ENCODE assay signal across 19 mouse cellular contexts in the genomic region with DNA sequence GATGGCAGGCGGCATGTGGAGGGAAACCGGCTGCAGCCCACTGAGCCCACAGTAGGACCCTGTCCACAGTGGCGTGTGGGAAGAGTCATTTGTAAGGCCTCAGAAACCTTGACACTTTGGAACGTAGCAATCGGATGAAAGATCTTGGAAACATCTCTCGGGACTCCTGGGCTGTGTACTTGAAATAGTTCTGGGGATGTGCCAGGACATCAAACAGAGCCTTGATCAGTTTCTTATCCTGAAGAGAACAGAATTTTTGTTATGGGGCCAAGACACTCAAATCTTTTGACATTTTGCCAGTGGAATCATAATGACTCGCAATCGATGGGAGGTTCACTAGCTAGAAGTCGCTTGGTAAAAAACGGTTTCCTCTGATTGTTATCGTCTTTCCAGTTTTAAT. TPM values are rescaled to one million over a fixed set of nuclear protein-coding genes. Genes with fewer than 3 reads are reported as not detected.
DNase-seq lines count a peak whose midpoint lies in the region; ATAC-seq and TF ChIP-seq lines count a peak whose summit lies in the region.
"Had no signal": no experiment of that assay in that cellular context is flagged by ENCODE, and none has a peak within 500 bp of the region (broad histone marks: within the 10 kb centered on the region; RNA-seq: fewer than 3 reads in every experiment).

No protein-coding gene starts in this region.

- WGBS in lung, postnatal 0 days = 32% methylated on average over 11 of the region's 11 CpGs
- 79% methylated on average over 11 of the region's 11 CpGs for WGBS in liver, embryonic 12.5 days (ENCODE audit: insufficient replicate concordance)

- TF ChIP-seq CTCF in lung, postnatal 0 days (IDR thresholded peaks at IDR 0.05) = no peak

- H3K4me3 ChIP-seq in lung, postnatal 0 days (ENCODE audit: low read depth, low read length) = no peak overlapping the region
- no peak overlapping the region for H3K4me3 ChIP-seq in liver, embryonic 12.5 days
- H3K4me3 ChIP-seq: kidney, embryonic 15.5 days; layer of hippocampus, adult 2 months; midbrain, embryonic 12.5 days had no signal

- no peak for TF ChIP-seq EP300 in lung, postnatal 0 days (IDR thresholded peaks at IDR 0.05)

- H3K4me2 ChIP-seq in lung, postnatal 0 days (replicated peaks; ENCODE audit: low read depth, low read length) = no peak overlapping the region
- H3K4me2 ChIP-seq in liver, embryonic 12.5 days = no peak overlapping the region
- H3K4me2 ChIP-seq: kidney, embryonic 15.5 days; midbrain, embryonic 12.5 days had no signal

- no peaks in the 10 kb centered on the region for H3K9me3 ChIP-seq in lung, postnatal 0 days (ENCODE audit: low read length)
- H3K9me3 ChIP-seq in liver, embryonic 12.5 days (replicated peaks) = no peaks in the 10 kb centered on the region
- H3K9me3 ChIP-seq: kidney, embryonic 15.5 days; midbrain, embryonic 12.5 days had no signal

- DNase-seq in adrenal gland, adult 18-20 months (ENCODE audit: low spot score in 2 of 2) = peak; percentile 12 to 16
- DNase-seq in adrenal gland, postnatal 25 days = no peak
- peak; percentile 28 for DNase-seq in kidney, postnatal 14 days
- DNase-seq in kidney, adult 18-20 months = no peak
- DNase-seq in adrenal gland, adult 8-10 months = peak; percentile 28
- DNase-seq in lung, postnatal 0 days (ENCODE audit: low spot score) = peak; percentile 51
- DNase-seq in gastrocnemius, postnatal 36 days = no peak
- DNase-seq: cerebellum, adult 11 months; forebrain, postnatal 0 days; heart, postnatal 10 days; liver; right cerebral cortex, postnatal 25 days; thymus, postnatal 25 days had no signal

- no peak overlapping the region for H3K9ac ChIP-seq in lung, postnatal 0 days (replicated peaks; ENCODE audit: low read depth)
- no peak overlapping the region for H3K9ac ChIP-seq in liver, embryonic 12.5 days
- H3K9ac ChIP-seq: forebrain, postnatal 0 days; kidney, embryonic 15.5 days; midbrain, embryonic 12.5 days had no signal

- intact Hi-C loops in gastrocnemius, postnatal 36 days (cut with DNase I) = no loop called here

- H3K36me3 ChIP-seq in lung, postnatal 0 days (ENCODE audit: insufficient read depth, low read length) = no peaks in the 10 kb centered on the region
- H3K36me3 ChIP-seq in liver, embryonic 12.5 days = no peaks in the 10 kb centered on the region
- H3K36me3 ChIP-seq: kidney, embryonic 15.5 days; midbrain, embryonic 12.5 days had no signal

- ATAC-seq in lung, postnatal 0 days = 0 out of 2 replicates have a peak, but pooled peaks have one; percentile 18
- no peak for ATAC-seq in liver, embryonic 12.5 days
- ATAC-seq: forebrain, postnatal 0 days; hindbrain, embryonic 16.5 days had no signal

- no peaks in the 10 kb centered on the region for H3K4me1 ChIP-seq in lung, postnatal 0 days (ENCODE audit: insufficient read depth, low read depth, low read length)
- no peaks in the 10 kb centered on the region for H3K4me1 ChIP-seq in liver, embryonic 12.5 days
- H3K4me1 ChIP-seq: kidney, embryonic 15.5 days; midbrain, embryonic 12.5 days had no signal

- H3K27me3 ChIP-seq in lung, postnatal 0 days (replicated peaks; ENCODE audit: insufficient read depth, low read length) = no peaks in the 10 kb centered on the region
- H3K27me3 ChIP-seq in liver, embryonic 12.5 days (replicated peaks) = peaks cover 16% of the 10 kb centered on the region; the same call in 1 of the 2 replicates
- H3K27me3 ChIP-seq: kidney, embryonic 15.5 days had no signal

- H3K27ac ChIP-seq in lung, postnatal 0 days (ENCODE audit: low read length) = no peak overlapping the region
- no peak overlapping the region for H3K27ac ChIP-seq in liver, embryonic 12.5 days
- H3K27ac ChIP-seq: kidney, embryonic 15.5 days; layer of hippocampus, adult 2 months; macrophage; midbrain, embryonic 12.5 days had no signal

RNA-seq across cellular contexts. Expression of gene Nrip3, which starts 17.3 kb away (rescaled TPM):
- total RNA-seq in adrenal gland, adult 18-20 months (2021) = 1 to 10 TPM in 1 of 2 experiments, under 1 TPM in 1; 0.73 to 1.0 TPM
- 0.24 and 0.48 TPM in 2 replicates for total RNA-seq in adrenal gland, postnatal 25 days (2021)
- total RNA-seq in adrenal gland, adult 8-10 months (2022) = 1 to 10 TPM in 1 of 4 experiments, under 1 TPM in 3; 0.38 to 1.3 (median 0.63) TPM
- polyA plus RNA-seq in lung, postnatal 0 days (2015; fragmentation: Nextera tagmentation; extraction: Ambion mirVana) = 0.57 and 0.58 TPM in 2 replicates
- polyA plus RNA-seq in liver, embryonic 12.5 days (2016; fragmentation: Nextera tagmentation; extraction: Ambion mirVana) = 0.59 and 0.67 TPM in 2 replicates
- total RNA-seq in gastrocnemius, postnatal 36 days (2021) = not detected
- polyA plus RNA-seq: macrophage had no signal

RNA-seq across cellular contexts. Expression of gene Tmem9b, which starts 46.5 kb away (rescaled TPM):
- 10 to 100 TPM; 45.7 to 47.6 TPM for total RNA-seq in adrenal gland, adult 18-20 months (2021)
- 39.8 and 41.5 TPM in 2 replicates for total RNA-seq in adrenal gland, postnatal 25 days (2021)
- total RNA-seq in adrenal gland, adult 8-10 months (2022) = 10 to 100 TPM; 48.7 to 52.2 (median 51.1) TPM
- polyA plus RNA-seq in lung, postnatal 0 days (2015; fragmentation: Nextera tagmentation; extraction: Ambion mirVana) = 109 and 117 TPM in 2 replicates
- polyA plus RNA-seq in liver, embryonic 12.5 days (2016; fragmentation: Nextera tagmentation; extraction: Ambion mirVana) = 38.8 and 39.6 TPM in 2 replicates
- total RNA-seq in gastrocnemius, postnatal 36 days (2021) = 10 to 100 TPM; 23.9 to 29.3 TPM

Comparison
In these comparisons a context has a peak if more than half of its experiments do, and no peak if none do; other contexts are left out.
1. DNase-seq: peak in adrenal gland, adult 18-20 months (2 of 2), kidney, postnatal 14 days (single experiment), adrenal gland, adult 8-10 months (single experiment) and lung, postnatal 0 days (single experiment); none in adrenal gland, postnatal 25 days (single experiment), kidney, adult 18-20 months (single experiment) and gastrocnemius, postnatal 36 days (0 of 2).